Mouse (Mus musculus) liver, adult 2 months (tissue): ENCODE measurements around the gene Adrb1. TPM values are rescaled to one million over a fixed set of nuclear protein-coding genes. Genes with fewer than 3 reads are reported as not detected.

ENCODE experiments used
- DNase-seq: peaks from one replicate; pipeline ENCODE4 v3.0.0-alpha.2; 2011; ENCODE audit warnings: low read depth, low spot score; ENCODE audit errors: extremely low read depth
- H3K27ac ChIP-seq: fragments of 200-500 bp; replicated peaks from 2 replicates; pipeline ENCODE4 v1.5.1; 2012; ENCODE audit warnings: low read depth, mild to moderate bottlenecking, control low read depth, inconsistent platforms, low read length; ENCODE audit not compliant: insufficient read depth
- H3K27me3 ChIP-seq: fragments of 200-500 bp; 2 replicates; pipeline ENCODE4 v1.6.1; 2012; ENCODE audit warnings: mild to moderate bottlenecking, moderate library complexity, low read length, inconsistent platforms; ENCODE audit not compliant: control insufficient read depth, insufficient read depth
- H3K36me3 ChIP-seq: fragments of 200-500 bp; 2 replicates; pipeline ENCODE4 v1.6.1; 2012; ENCODE audit warnings: low read length, inconsistent platforms; ENCODE audit not compliant: control insufficient read depth, insufficient read depth
- H3K4me1 ChIP-seq: fragments of 200-500 bp; 2 replicates; pipeline ENCODE4 v1.6.1; 2011; ENCODE audit warnings: low read length; ENCODE audit not compliant: control insufficient read depth, insufficient read depth
- H3K4me3 ChIP-seq: fragments of 200-500 bp; 2 replicates; pipeline ENCODE4 v1.5.1; 2011; ENCODE audit warnings: low read depth, mild to moderate bottlenecking, control low read depth, low read length, moderate library complexity; ENCODE audit not compliant: insufficient read depth
- H3K79me2 ChIP-seq: fragments of 200-500 bp; 2 replicates; pipeline ENCODE4 v1.6.1; 2012; ENCODE audit warnings: inconsistent platforms, mild to moderate bottlenecking, low read length, moderate library complexity; ENCODE audit not compliant: control insufficient read depth, insufficient read depth
- H3K9ac ChIP-seq: fragments of 200-500 bp; 2 replicates; pipeline ENCODE4 v1.6.1; 2012; ENCODE audit warnings: low read depth, mild to moderate bottlenecking, control low read depth, inconsistent platforms, low read length
- CTCF ChIP-seq: fragments of 200-500 bp; IDR thresholded peaks from 2 replicates; pipeline ENCODE4 v1.5.1; 2011; ENCODE audit warnings: low read depth, low read length, control low read depth
- POLR2A ChIP-seq: fragments of 200-500 bp; IDR thresholded peaks from 2 replicates; pipeline ENCODE4 v1.6.1; 2011; ENCODE audit warnings: low read length, control low read depth; ENCODE audit not compliant: insufficient read depth; ENCODE audit errors: extremely low read depth
- WGBS: fragments of 180-500 bp; shearing (Covaris S2); methylation state at CpG from one replicate; pipeline ENCODE4 v1.1.7; 2018; 5-methylcytosine and 5-hydroxymethylcytosine counted together
- polyA plus RNA-seq: library from polyadenylated mRNA; depleted of rRNA; stranded (reverse); fragments of >200 nt; gene quantifications from 2 replicates; pipeline ENCODE4 v1.2.3, GENCODE M21; 2012
- total RNA-seq: library from RNA; depleted of rRNA; stranded (reverse); fragments of >200 nt; gene quantifications from 2 replicates; pipeline ENCODE4 v1.2.3, GENCODE M21; 2014

Gene Adrb1
- total and polyA plus RNA-seq, 2 experiments, result 0.65 to 0.89 TPM

- H3K4me3 ChIP-seq, result no peak overlapping the region
- H3K36me3 ChIP-seq, result no peaks in the 10 kb centered on the region
- H3K27me3 ChIP-seq, result no peaks in the 10 kb centered on the region
- no peak overlapping the region for H3K27ac ChIP-seq
- no peaks in the 10 kb centered on the region for H3K4me1 ChIP-seq
- DNase-seq, result no peak
- H3K9ac ChIP-seq, result no peak overlapping the region
- H3K79me2 ChIP-seq, result no peaks in the 10 kb centered on the region
- TF ChIP-seq POLR2A, result no peak
- no peak for TF ChIP-seq CTCF
- WGBS, result 91% methylated on average over 7 of the region's 7 CpGs
Measured at GRCm38 (mm10) chr19:56772158-56772557, 50.2 kb downstream of the Adrb1 start.

GRCm38 (mm10) chr19:56773393-56773971, 51.5 kb downstream of the Adrb1 start:
- DNase-seq, result no peak
- H3K4me1 ChIP-seq, result no peaks in the 10 kb centered on the region
- H3K27me3 ChIP-seq, result no peaks in the 10 kb centered on the region
- H3K9ac ChIP-seq, result no peak overlapping the region
- H3K27ac ChIP-seq, result no peak overlapping the region
- no peak overlapping the region for H3K4me3 ChIP-seq
- TF ChIP-seq CTCF, result no peak
- TF ChIP-seq POLR2A, result no peak
- H3K36me3 ChIP-seq, result no peaks in the 10 kb centered on the region
- 77% methylated on average over 10 of the region's 10 CpGs for WGBS
- H3K79me2 ChIP-seq, result no peaks in the 10 kb centered on the region

GRCm38 (mm10) chr19:56774408-56774962, 52.5 kb downstream of the Adrb1 start:
- no peaks in the 10 kb centered on the region for H3K4me1 ChIP-seq
- no peak overlapping the region for H3K9ac ChIP-seq
- TF ChIP-seq POLR2A (no peak), CTCF (no peak)
- no peak overlapping the region for H3K4me3 ChIP-seq
- H3K27ac ChIP-seq, result 0 out of 2 replicates have a peak overlapping the region, but pooled peaks have one; percentile 28
- H3K36me3 ChIP-seq, result no peaks in the 10 kb centered on the region
- H3K27me3 ChIP-seq, result no peaks in the 10 kb centered on the region
- H3K79me2 ChIP-seq, result no peaks in the 10 kb centered on the region
- WGBS, result 77% methylated on average over 9 of the region's 9 CpGs
- DNase-seq, result peak; percentile 57

- no peaks in the 10 kb centered on the region for H3K4me1 ChIP-seq
- no peak overlapping the region for H3K9ac ChIP-seq
- no peaks in the 10 kb centered on the region for H3K79me2 ChIP-seq
- H3K27ac ChIP-seq, result no peak overlapping the region
- H3K27me3 ChIP-seq, result no peaks in the 10 kb centered on the region
- 51% methylated on average over 24 of the region's 24 CpGs for WGBS
- no peak for DNase-seq
- no peaks in the 10 kb centered on the region for H3K36me3 ChIP-seq
- no peak overlapping the region for H3K4me3 ChIP-seq
- no peak for TF ChIP-seq CTCF
- no peak for TF ChIP-seq POLR2A
Measured at GRCm38 (mm10) chr19:56774971-56775892, 53.2 kb downstream of the Adrb1 start.

- Histone ChIP-seq H3K27ac (no peak overlapping the region), H3K79me2 (no peaks in the 10 kb centered on the region), H3K27me3 (no peaks in the 10 kb centered on the region), H3K4me3 (no peak overlapping the region), H3K36me3 (no peaks in the 10 kb centered on the region), H3K9ac (no peak overlapping the region), H3K4me1 (no peaks in the 10 kb centered on the region)
- no peak for DNase-seq
- TF ChIP-seq CTCF, result no peak
- TF ChIP-seq POLR2A, result no peak
- 22% methylated on average over 18 of the region's 18 CpGs for WGBS
Measured at GRCm38 (mm10) chr19:56775893-56776718, 54.1 kb downstream of the Adrb1 start.
